Mouse (Mus musculus) liver, adult 2 months (tissue): ENCODE data around the gene Pdcd4. TPM values are rescaled to one million over a fixed set of nuclear protein-coding genes. Genes with fewer than 3 reads are reported as not detected.
"Not testable (repeated sequence)": the region's sequence is repeated elsewhere in the genome, so short reads cannot be mapped to it uniquely, and the experiment has no call there.

Experiments used
- DNase-seq: peaks from one replicate; pipeline ENCODE4 v3.0.0-alpha.2; 2011; ENCODE audit warnings: low read depth, low spot score; ENCODE audit errors: extremely low read depth
- H3K27ac ChIP-seq: fragments of 200-500 bp; replicated peaks from 2 replicates; pipeline ENCODE4 v1.5.1; 2012; ENCODE audit warnings: low read depth, mild to moderate bottlenecking, control low read depth, inconsistent platforms, low read length; ENCODE audit not compliant: insufficient read depth
- H3K27me3 ChIP-seq: fragments of 200-500 bp; 2 replicates; pipeline ENCODE4 v1.6.1; 2012; ENCODE audit warnings: mild to moderate bottlenecking, moderate library complexity, low read length, inconsistent platforms; ENCODE audit not compliant: control insufficient read depth, insufficient read depth
- H3K36me3 ChIP-seq: fragments of 200-500 bp; 2 replicates; pipeline ENCODE4 v1.6.1; 2012; ENCODE audit warnings: low read length, inconsistent platforms; ENCODE audit not compliant: control insufficient read depth, insufficient read depth
- H3K4me1 ChIP-seq: fragments of 200-500 bp; 2 replicates; pipeline ENCODE4 v1.6.1; 2011; ENCODE audit warnings: low read length; ENCODE audit not compliant: control insufficient read depth, insufficient read depth
- H3K4me3 ChIP-seq: fragments of 200-500 bp; 2 replicates; pipeline ENCODE4 v1.5.1; 2011; ENCODE audit warnings: low read depth, mild to moderate bottlenecking, control low read depth, low read length, moderate library complexity; ENCODE audit not compliant: insufficient read depth
- H3K79me2 ChIP-seq: fragments of 200-500 bp; 2 replicates; pipeline ENCODE4 v1.6.1; 2012; ENCODE audit warnings: inconsistent platforms, mild to moderate bottlenecking, low read length, moderate library complexity; ENCODE audit not compliant: control insufficient read depth, insufficient read depth
- H3K9ac ChIP-seq: fragments of 200-500 bp; 2 replicates; pipeline ENCODE4 v1.6.1; 2012; ENCODE audit warnings: low read depth, mild to moderate bottlenecking, control low read depth, inconsistent platforms, low read length
- CTCF ChIP-seq: fragments of 200-500 bp; IDR thresholded peaks from 2 replicates; pipeline ENCODE4 v1.5.1; 2011; ENCODE audit warnings: low read depth, low read length, control low read depth
- POLR2A ChIP-seq: fragments of 200-500 bp; IDR thresholded peaks from 2 replicates; pipeline ENCODE4 v1.6.1; 2011; ENCODE audit warnings: low read length, control low read depth; ENCODE audit not compliant: insufficient read depth; ENCODE audit errors: extremely low read depth
- WGBS: fragments of 180-500 bp; shearing (Covaris S2); methylation state at CpG from one replicate; pipeline ENCODE4 v1.1.7; 2018; 5-methylcytosine and 5-hydroxymethylcytosine counted together
- polyA plus RNA-seq: library from polyadenylated mRNA; depleted of rRNA; stranded (reverse); fragments of >200 nt; gene quantifications from 2 replicates; pipeline ENCODE4 v1.2.3, GENCODE M21; 2012
- total RNA-seq: library from RNA; depleted of rRNA; stranded (reverse); fragments of >200 nt; gene quantifications from 2 replicates; pipeline ENCODE4 v1.2.3, GENCODE M21; 2014

The Pdcd4 gene
- total and polyA plus RNA-seq, 2 experiments: 17.8 to 92.5 TPM

DNA sequence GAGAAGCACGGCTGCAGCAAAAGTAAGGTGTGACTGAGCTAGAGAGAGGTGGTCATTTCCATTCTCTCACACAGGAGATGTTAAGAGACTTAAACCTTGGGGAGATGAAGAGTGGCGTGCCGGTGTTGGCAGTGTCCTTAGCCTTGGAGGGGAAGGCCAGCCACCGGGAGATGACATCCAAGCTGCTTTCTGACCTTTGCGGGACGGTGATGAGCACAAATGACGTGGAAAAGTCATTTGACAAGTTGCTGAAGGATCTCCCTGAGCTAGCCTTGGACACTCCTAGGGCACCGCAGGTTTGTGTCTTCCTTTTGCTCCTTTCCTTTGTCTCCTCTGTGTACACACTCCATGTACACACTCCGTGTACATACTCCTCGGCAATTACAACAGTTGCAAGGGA lies 27.5 kb downstream of the Pdcd4 start:
- Histone ChIP-seq H3K9ac (no peak overlapping the region), H3K4me3 (no peak overlapping the region), H3K27me3 (no peaks in the 10 kb centered on the region), H3K4me1 (peaks cover 11% of the 10 kb centered on the region), H3K36me3 (peaks cover 58% of the 10 kb centered on the region), H3K79me2 (peaks cover 10% of the 10 kb centered on the region; the same call in 1 of the 2 replicates), H3K27ac (no peak overlapping the region)
- 88% methylated on average over 10 of the region's 10 CpGs for WGBS
- TF ChIP-seq CTCF (no peak), POLR2A (no peak)
- DNase-seq: no peak

DNA sequence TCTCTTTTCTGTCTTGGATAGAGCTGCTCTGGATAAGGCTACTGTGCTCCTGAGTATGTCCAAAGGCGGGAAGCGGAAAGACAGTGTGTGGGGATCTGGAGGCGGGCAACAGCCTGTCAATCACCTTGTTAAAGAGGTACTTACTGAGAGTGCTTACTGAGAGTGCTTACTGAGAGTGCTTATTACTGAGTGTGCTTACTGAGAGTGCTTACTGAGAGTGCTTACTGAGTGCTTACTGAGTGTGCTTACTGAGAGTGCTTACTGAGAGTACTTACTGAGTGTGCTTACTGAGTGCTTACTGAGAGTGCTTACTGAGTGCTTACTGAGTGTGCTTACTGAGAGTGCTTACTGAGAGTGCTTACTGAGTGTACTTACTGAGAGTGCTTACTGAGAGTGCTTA lies 30.0 kb downstream of the Pdcd4 start:
- DNase-seq, H3K27me3 ChIP-seq, H3K79me2 ChIP-seq, H3K9ac ChIP-seq, H3K4me1 ChIP-seq, H3K4me3 ChIP-seq, H3K27ac ChIP-seq: not testable (repeated sequence)
- 97% methylated on average over 3 of the region's 3 CpGs for WGBS
- peaks cover 59% of the 10 kb centered on the region for H3K36me3 ChIP-seq

DNA sequence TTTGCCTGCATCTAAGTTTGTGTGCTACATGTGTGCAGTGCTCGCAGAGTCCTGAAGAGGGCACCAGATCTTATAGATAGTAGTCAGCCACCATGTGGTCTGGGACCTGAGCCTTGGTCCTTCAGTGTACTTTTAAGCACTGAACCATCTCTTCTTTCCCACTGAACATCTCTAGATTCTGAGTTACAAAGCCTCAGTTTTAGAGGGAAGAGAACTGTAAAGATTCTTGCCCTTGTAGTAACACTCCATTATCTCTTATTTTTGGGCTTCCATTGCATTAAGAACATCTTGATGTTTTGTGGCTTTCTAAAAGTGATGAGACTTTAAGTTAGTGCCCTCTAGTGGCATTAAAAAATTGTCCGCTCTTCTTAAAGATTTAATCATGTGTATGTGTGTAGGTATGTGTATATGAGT lies 33.3 kb downstream of the Pdcd4 start:
- Histone ChIP-seq H3K36me3 (peaks cover 55% of the 10 kb centered on the region), H3K9ac (no peak overlapping the region), H3K79me2 (no peaks in the 10 kb centered on the region), H3K27me3 (no peaks in the 10 kb centered on the region), H3K27ac (no peak overlapping the region), H3K4me1 (no peaks in the 10 kb centered on the region), H3K4me3 (no peak overlapping the region)
- TF ChIP-seq POLR2A: no peak
- peak; percentile 43 for TF ChIP-seq CTCF
- peak; percentile 51 for DNase-seq
- 97% methylated on average over 2 of the region's 2 CpGs for WGBS

DNA sequence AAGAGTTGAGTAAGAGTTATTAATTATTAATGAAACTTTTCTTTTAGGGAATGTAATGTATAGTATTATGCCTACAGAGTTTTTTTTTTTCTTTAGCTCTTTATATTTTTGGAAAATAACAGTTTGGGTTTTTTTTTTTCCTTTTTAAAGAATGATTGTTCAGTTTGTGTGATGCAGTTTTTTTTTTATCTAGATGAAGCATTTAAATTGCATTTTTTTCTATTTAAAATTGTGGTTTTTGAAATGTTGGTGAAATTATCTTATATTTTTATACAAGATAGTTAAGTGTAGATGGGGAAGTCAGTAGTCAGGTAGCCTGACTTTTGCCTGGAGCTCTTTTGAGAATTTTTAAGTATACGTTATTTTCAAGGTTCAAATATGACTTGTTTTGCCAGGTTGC lies 34.7 kb downstream of the Pdcd4 start:
- H3K27ac ChIP-seq: no peak overlapping the region
- no peaks in the 10 kb centered on the region for H3K4me1 ChIP-seq
- H3K4me3 ChIP-seq: no peak overlapping the region
- H3K36me3 ChIP-seq: peaks cover 56% of the 10 kb centered on the region
- no peak for DNase-seq
- H3K9ac ChIP-seq: no peak overlapping the region
- 92% methylated on average over 1 of the region's 1 CpGs for WGBS
- no peaks in the 10 kb centered on the region for H3K27me3 ChIP-seq
- no peak for TF ChIP-seq POLR2A
- TF ChIP-seq CTCF: no peak
- H3K79me2 ChIP-seq: no peaks in the 10 kb centered on the region

DNA sequence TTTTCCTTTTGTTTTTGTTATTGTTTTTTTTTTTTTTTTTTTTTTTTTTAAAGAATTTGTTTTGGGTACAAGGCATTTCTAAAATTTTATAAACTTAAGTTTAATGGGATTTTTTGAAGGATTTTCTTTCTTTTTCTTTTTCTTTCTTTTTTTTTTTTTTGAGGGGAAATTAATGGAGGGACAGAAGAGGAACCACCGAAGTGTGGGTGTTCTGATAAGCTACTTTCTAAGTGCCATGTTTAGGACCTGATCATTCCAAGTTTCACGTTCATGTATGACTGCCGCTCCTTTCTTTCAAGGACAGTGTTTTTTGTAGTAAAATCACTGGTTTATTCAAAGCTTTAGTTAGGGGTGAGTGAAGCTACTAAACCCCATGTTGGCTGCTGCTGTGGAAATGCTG lies 37.2 kb downstream of the Pdcd4 start:
- no peak for DNase-seq
- H3K27me3 ChIP-seq: no peaks in the 10 kb centered on the region
- no peak for TF ChIP-seq CTCF
- no peak for TF ChIP-seq POLR2A
- H3K79me2 ChIP-seq: no peaks in the 10 kb centered on the region
- no peak overlapping the region for H3K27ac ChIP-seq
- no peaks in the 10 kb centered on the region for H3K4me1 ChIP-seq
- H3K9ac ChIP-seq: no peak overlapping the region
- no peak overlapping the region for H3K4me3 ChIP-seq
- 81% methylated on average over 3 of the region's 3 CpGs for whole genome bisulfite sequencing
- peaks cover 53% of the 10 kb centered on the region for H3K36me3 ChIP-seq

DNA sequence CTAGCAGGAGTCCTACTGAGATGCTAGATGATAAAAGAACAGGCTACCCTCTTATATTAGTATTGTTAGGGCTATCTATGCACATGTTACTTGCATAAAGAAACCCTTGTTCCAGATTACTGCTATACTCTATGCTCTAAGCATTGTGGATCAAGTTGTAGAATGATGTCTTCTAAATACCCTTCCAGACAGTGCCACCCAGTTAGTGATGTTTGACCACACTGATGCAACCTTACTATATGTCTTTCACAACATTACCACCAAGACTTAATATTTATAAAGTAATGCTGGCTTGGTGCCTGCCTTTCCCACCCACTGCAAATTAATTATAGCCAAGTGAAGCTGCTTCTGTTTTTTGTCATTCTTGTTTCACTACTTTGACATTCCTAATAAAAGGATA lies 41.0 kb downstream of the Pdcd4 start:
- no peak for DNase-seq
- Histone ChIP-seq H3K4me1 (no peaks in the 10 kb centered on the region), H3K27me3 (no peaks in the 10 kb centered on the region), H3K36me3 (peaks cover 36% of the 10 kb centered on the region), H3K79me2 (no peaks in the 10 kb centered on the region), H3K27ac (no peak overlapping the region), H3K9ac (no peak overlapping the region), H3K4me3 (no peak overlapping the region)
- no peak for TF ChIP-seq CTCF
- TF ChIP-seq POLR2A: no peak
